Mouse (Mus musculus) ES-Bruce4 (cell line): ENCODE data around the gene Batf.

Experiments used
- EP300 ChIP-seq: IDR thresholded peaks from 2 replicates; pipeline ENCODE4 v1.6.1; 2011; ENCODE audit warnings: low read depth, low read length; ENCODE audit not compliant: insufficient read depth
- POLR2A ChIP-seq: IDR thresholded peaks from one replicate; pipeline ENCODE4 v1.8.1; 2011; ENCODE audit warnings: low read length; ENCODE audit not compliant: insufficient read depth

DNA sequence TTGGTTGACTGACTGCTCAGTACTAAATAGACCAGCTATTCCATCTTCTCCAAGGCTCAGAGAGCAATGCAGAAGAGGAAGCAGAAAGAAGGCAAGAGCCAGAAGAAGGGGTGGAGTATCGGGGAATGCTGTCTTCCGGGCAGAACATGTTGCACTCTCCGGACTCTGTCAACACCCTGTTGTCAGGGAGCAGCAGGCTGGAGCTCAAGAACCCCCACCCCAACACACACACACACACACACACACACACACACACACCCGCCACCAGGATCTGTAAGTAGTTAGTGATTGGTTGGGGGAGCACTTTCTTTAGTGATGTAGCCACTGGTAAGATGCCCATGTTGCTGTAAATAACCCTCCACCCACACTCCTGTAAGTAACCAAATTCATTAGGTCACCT, 38.8 kb downstream of the Batf start:
- no peak for TF ChIP-seq POLR2A
- no peak for TF ChIP-seq EP300
